Mouse (Mus musculus) left cerebral cortex, postnatal 10 days (tissue): ENCODE data around the gene Snu13. TPM values are rescaled to one million over a fixed set of nuclear protein-coding genes. Genes with fewer than 3 reads are reported as not detected.

Experiments
- DNase-seq, 2 experiments: peaks; one replicate each; pipeline ENCODE4 v3.0.0; 2021 to 2022; ENCODE audit warnings: low spot score in 2 of 2, mixed read lengths in 1 of 2; ENCODE audit errors: extremely low spot score in 1 of 2
- intact Hi-C: fragments of 180-260 bp; cut with DNase I; formaldehyde crosslinking; loops from one replicate; pipeline ENCODE4 v1.15.1; 2025
- total RNA-seq, 2 experiments: library from RNA; stranded (reverse); gene quantifications; 2 replicates each; pipeline ENCODE4 v1.2.3; 2021

Gene Snu13
- total RNA-seq: 100 to 1,000 TPM; 101 to 109 TPM

DNA sequence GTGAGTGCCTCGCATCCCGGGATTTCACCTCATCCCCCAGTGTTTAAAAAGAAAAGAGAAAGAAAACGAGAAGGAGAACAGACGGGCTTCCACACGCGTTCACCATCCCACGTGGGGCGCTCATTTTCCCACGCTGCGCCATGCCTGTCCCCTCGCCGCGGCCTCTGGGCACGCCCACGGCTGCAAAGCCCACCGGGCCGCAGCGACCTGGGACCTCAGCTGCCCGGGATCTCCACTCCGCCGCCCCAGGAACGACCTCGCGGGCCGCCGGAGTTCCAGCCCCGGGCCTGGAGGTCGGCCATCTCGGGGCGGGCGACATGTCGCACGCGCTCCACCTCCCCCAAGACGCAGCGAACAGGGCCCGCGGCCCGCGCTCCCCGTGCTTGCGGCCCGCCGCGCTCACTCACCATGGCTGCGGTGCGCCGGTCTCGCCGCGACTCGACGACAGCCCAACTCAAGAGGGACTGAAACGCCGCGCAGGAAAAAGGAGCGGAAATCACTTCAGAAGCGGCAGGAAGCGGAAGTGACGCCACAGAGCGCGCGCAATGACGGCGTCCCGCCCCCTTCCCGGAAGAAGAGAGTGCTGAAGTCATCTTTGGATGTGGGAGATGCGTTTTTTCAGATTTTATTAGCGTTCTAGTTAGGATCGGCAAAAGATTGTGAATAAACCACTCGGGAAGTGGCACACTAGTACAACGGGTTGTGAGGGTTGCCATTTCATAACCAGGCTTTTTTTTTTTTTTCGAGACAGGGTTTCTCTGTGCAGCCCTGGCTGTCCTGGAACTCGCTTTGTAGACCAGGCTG, at the start of gene Snu13:
Gene Snu13 (minus strand): TSS at position 519 of the 804 bp plus-strand sequence.
- peak; percentile 91 to 94 for DNase-seq
- intact Hi-C loops: no loop called here

DNA sequence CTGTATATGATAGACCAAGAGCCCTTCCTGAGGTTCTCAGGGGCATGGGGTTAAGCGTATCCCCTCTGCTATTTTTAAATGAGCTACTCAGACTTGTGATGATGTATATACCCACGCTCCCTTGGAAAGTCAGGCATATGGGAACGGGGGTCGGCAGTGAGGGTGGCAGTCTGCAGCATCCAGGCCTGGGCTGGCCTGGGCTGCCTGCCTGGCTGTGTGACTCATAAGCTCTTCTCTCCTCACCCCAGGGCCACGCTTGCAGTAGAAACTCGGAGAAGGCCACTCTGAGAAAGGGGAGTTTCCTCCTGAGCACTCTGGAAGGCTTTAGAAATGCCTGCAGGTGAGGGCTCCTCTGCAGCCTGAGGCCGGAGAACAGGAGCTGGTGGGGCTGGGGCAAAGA, 43.7 kb upstream of the Snu13 start:
- DNase-seq: no peak
- intact Hi-C loops: no loop called here

DNA sequence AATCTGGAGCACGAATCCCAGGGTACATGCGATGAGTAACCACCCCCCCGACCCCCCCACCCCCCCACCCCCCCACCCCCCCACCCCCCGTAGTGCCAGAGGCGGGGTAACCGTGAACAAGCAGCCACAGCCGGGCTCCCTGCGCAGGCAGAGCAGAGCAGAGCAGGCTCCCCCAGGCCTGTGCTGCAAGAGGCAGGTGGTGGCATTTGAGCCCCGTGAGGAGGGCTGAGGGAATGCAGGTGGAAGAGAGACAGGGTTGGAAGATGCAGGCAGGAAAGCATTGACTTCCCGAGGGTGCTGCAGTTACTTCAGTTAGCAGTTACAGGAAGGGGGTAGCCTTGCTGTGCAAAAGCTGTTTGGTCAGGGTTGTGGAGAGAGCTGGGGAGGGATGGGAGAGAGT, 39.9 kb upstream of the Snu13 start:
- intact Hi-C loops: no loop called here
- DNase-seq: no peak

DNA sequence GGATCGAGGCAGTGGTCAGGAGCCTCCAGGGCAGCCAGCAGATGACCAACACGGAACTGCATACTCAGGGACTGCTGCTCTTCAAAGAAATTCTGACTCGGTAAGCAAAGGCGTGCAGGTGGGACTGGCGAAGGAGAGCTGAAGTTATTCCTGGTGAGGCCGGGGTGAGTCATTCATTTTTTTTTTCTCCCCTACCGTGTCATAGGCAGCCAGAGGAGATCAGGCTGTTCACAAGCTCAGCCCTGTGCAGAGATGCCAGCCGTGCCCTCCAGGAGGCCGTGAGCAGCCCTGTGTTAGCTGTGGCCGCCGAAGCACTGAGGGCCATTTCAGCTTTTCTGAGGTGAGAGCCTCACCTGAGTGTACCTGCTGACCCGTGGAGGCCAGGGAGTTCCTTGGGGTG, 38.7 kb upstream of the Snu13 start:
- intact Hi-C loops: no loop called here
- DNase-seq: no peak

DNA sequence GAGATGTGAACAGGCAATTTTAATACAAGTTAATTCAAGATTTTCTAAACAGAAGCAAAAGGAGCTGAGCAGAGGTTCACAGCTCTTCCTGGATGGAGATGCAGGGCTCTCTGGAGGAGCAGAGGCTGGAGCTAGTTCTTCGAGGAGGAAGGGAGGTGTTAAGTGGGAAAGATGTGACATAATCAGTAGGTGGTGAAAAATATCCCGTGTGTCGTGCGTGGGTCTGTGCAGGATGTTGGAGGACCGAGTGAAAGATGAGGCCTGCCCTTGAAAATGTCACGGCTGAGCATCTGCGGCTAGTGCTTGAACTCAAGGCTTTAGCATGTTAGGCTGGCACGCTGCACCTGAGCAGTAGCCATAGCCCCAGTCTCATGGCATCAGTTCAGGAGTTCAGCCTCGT, 38.2 kb upstream of the Snu13 start:
- intact Hi-C loops: no loop called here
- DNase-seq: no peak

DNA sequence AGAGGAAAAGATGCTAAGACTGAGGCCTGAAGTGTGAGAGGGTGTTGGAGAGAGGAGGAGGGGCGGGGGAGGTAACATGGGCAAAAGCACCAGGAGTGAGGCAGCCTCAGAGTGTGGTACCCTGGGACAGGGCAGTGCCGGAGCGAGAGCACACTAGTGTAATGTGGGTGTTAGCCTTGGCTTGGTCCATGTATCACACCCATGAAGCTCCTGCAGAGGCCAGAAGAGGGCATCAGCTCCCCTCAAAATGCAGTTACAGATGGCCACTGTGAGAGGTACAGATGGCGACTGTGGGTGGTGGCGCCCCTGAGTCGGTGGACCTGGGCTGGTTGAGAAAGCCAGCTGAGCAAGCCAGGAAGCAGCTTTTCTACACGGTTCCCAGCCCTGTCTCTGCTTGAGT, 33.8 kb upstream of the Snu13 start:
- DNase-seq: peak in 1 of 2 experiments; percentile 47
- intact Hi-C loops: no loop called here

DNA sequence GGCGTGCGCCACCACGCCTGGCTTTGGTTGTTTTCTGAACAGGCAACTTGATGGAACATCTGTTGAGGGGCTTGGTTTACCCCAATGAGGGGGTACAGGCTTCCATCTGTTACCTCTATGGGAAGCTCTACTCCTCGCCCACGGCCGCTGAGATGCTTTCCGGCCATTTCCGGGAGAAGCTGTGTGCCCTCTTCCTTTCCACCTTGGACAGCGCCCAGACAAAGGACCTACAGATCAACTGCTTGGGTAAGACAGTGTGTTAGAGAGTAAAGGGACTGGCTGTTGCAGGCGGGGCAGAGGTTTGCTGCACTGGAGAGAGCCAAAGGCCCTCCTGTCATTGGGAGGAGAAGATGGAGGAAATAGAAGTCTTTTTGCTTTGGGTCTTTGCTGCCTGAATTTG, 32.5 kb upstream of the Snu13 start:
- intact Hi-C loops: no loop called here
- DNase-seq: no peak

DNA sequence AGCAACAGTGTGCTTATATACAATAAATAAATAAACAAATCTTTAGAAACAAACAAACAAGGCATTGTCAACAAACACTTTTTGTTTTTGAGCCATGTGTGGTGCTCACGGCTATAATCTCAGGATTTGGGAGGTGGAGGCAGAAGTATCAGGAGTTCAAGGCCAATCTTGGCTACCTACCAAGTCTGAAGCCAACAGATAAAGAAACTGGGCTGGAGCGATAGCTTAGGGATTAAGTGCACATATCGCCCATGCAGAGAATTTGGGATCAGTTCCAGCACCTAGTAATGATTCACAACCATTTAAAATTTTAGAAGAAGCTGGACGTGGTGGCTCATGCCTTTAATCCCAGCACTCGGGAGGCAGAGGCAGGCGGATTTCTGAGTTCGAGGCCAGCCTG, 26.1 kb upstream of the Snu13 start:
- intact Hi-C loops: no loop called here
- DNase-seq: no peak

DNA sequence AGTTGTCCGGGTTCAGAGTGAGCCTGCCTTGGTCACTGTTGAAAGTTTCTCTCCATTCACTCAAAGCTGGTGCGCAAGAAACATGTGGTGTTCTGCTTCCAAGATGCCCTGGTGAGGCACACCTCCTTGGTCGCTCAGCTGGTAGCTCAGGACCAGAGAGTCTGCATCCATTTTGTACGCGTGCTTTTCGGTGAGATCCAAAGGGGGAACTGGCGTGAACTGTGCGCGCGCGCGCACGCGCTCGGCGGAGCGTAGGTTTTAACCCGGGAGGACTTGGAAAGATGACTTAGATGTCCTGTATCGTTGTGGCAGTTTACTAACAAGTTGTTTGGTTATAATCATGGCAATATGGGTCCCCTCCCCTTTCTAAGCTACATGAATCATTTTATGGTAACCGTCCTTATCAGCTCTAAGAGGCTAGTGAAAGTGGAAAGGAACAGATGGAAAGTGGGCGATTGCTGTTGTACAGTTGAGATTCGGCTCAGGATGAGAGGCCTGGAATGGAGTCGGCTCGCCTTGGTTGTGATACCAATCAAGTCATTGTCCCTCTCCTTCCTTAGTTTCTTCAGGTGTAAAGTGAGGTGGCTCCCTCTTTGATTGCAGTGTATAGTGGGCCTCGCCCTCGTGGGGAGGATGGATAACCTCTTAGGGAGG, 24.5 kb upstream of the Snu13 start:
- intact Hi-C loops: no loop called here
- no peak for DNase-seq

DNA sequence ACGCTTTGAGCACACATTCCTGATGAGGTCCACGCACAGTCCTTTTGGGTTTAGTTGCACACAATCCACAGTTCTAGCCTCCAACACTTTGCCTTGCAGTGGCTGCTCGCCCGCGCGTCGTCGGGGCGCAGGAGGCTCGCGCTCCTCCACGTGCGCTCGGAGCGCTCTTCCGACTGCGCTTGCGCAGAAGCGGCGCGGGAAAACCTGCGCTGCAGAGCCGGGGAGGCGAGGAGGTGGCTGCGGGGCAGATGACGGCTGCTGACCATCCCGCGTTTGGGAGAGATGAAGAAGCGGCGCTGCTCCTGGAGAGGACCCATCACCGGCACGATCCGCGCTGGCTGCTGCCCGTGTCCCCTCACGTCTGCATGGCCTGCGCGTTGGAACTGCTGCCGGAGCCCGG, 22.5 kb upstream of the Snu13 start, which contains the start of gene Mei1:
Gene Mei1 (plus strand): TSS at position 99 of the 400 bp plus-strand sequence.
- intact Hi-C loops: loop anchor here (5.0 kb wide), 2 partner anchors 37 to 57 kb away; partner anchors contain the start of gene Ccdc134
- peak in 1 of 2 experiments; percentile 24 for DNase-seq

DNA sequence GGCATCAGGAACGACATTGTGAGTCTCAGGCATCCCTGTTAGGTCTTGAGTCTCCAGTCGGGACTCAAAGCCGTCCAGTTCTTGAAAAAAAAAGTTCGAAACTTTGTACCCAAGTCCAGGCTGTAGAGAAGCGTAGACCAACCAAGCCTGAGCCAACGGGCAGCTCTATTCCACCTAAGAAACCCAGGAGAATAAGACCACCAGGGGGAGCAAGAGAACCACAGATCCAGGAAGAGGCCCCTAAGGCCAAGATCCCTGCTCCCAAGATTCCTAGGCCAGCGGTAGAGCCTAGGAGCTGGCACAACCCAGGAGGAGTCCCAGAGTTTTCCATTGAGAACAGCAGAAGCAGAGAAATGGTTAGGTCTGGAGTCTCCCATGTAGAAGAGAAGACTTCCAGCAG, 18.1 kb upstream of the Snu13 start:
- intact Hi-C loops: loop anchor here (2.0 to 5.0 kb wide), 3 partner anchors 42 to 171 kb away; partner anchors contain the start of gene Ccdc134
- peak; percentile 71 to 74 for DNase-seq

DNA sequence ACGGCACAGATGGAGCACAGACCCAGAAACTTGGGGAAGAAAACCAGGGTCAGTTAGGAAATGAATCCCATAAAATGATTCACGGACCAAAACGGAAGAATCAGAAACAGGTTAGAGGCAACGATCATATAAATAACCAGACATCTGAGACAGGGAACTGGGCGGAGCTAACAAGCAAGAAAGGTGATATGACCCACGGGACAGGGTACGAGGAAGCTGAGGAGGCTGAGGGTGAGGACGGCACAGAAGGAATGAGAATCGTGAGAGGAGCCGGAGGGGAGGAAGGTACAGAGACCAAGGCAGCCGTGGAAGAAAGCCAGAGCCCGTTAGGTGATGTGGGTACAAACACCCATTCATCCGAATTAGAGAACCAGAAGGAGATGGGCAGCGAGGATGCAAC, 16.5 kb upstream of the Snu13 start:
- no peak for DNase-seq
- intact Hi-C loops: loop anchor here (2.0 kb wide), 1 partner anchor 173 kb away; no protein-coding TSS in a partner anchor

DNA sequence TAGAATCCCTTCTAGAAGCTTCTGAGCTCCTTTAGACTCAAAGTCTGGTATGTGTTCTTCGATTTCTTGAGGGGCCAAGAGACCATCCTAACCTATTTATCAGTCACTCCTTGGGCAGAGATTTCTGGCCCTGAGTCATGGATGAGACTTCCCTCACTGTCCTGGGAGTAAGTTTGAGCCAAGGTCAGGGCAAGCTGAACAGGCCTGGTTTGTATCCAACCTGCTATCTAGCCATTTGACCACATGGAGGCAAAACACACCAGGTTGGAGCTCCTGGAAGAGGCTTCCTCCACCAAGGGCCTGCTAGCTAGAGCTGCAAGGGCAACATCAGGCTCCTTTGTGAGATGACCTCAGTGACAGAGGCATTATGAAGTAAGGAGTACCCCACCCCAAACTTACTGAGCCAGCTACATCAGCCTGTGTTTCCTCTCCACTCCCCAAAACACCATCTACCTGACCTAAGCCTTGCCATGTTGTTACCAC, 11.4 kb upstream of the Snu13 start, which contains the start of gene 4930407I10Rik:
Gene 4930407I10Rik (plus strand): TSS at position 433 of the 483 bp plus-strand sequence.
- intact Hi-C loops: no loop called here
- no peak for DNase-seq

DNA sequence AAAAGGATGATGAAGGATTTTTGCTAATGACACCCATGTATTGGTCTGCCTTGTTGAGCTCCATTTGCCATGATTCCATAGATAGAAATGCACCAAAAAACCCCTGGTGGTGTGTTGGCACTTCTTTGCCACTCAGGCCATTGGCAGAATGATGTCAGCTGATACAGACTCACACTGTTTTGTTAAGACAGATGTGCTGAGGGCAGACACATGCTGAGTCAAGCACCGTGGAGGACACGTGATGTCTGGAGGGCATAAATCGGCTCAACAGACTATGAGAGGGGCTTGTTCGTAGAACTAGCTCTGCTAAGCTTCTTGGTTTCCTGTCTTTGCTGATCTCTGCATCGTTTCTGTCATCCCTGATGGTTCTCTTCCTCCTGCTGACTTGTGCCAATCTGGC, 5.1 kb upstream of the Snu13 start:
- DNase-seq: no peak
- intact Hi-C loops: no loop called here

DNA sequence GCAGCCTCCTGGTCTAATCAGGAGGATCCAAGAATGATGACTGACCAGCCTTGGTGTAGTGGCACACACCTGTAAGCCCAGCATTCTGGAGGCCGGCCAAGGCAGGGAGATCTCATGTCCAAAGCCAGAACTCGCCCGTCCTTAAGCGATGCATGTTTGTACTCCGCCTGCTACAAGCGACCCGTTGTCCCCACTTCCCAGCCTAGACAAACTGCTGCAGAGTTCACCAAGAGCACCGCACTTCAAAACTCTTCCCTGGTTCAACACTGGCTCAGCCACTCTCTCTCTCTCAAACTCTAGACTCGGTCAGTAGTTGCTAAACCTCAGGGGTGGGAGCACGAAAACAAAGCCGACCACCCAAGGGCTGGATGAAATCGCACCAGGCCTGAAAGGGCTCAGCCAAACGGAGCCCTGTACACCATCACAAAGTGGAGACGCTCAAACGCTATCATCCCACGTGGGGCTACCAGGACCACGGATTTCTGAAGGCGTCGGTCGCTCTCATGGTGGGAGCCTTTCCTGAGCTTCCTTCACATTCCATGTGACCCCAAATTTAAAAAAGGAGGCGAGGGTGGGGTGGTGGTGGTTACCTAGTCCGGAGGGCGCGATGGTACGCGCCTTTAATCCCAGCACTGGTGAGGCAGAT, 1.0 kb downstream of the Snu13 start:
- intact Hi-C loops: no loop called here
- DNase-seq: peak in 1 of 2 experiments; percentile 58

DNA sequence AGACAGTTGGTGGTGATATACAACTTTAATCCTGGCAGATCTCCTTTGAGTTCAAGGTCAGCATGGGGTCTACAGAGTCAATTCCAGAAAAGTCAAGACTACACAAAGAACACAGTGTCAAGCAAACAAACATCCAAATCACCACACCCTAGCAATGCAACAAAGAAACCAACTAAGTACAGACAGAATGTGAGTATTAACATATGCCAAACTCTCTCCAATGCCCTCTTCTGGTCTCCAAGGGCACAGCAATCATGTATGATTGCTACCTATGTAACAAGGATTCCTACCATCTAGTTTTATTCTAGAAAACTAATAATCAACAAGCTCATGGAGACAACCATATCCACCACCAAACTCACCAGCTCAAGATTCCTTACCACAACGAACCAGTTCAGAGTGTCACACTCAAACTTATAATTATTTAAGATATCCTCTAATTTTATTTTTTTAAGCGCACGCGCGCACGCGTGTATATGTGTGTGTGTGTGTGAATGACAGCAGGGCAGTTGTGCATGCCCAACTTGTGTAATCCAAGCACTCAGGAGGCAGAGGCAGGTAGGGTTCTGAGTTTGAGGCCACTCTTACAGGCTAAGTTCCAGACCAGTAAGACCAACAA, 3.1 kb downstream of the Snu13 start:
- DNase-seq: no peak
- intact Hi-C loops: no loop called here

DNA sequence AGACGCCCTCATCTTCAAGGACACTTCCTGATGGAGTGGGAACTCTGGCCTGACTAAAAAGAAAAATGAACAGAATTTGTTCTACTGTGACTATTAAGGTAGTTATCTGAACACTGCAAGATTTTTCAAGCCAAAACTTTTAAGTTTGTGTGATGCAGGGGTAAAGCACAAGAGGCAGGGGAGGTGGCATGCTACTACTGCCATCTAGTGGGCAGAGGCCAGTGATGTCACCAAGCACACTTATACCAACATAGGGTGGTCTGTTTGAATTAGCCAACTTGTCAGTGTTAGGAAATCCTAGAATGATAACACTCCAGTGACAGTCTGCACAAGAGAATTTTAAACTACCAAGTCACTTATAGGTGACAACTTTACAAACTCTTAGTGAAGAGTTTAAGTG, 6.7 kb downstream of the Snu13 start:
- intact Hi-C loops: no loop called here

DNA sequence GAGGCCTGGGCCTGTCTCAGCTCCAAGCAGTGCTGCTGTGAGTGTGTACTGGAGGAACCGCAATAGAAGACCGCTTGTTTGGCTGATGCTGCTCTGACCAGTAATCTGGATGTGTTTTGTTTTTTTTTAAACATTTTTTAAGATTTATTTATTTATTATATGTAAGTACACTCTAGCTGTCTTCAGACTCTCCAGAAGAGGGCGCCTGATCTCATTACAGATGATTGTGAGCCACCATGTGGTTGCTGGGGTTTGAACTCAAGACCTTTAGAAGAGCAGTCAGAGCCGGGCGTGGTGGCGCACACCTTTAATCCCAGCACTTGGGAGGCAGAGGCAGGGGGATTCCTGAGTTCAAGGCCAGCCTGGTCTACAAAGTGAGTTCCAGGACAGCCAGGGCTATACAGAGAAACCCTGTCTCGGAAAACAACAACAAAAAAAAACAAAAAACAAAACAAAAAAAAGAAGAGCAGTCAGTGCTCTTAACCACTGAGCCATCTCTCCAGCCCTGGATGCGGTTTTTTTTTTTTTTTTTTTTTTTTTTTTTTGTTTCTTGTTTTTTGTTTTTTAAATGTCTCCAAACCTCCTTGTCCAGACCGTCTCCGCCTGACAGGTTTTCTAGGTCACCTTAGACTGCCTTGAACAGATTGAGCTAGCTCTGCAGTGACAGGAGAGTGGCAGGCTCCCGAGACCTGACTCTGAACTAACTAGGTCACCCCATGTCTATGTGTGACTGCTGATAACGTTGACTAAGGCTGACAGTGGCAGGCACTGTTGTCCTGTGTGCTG, 11.3 kb downstream of the Snu13 start:
- DNase-seq: no peak
- intact Hi-C loops: no loop called here

More for the DNA sequence above, 6.7 kb downstream of the Snu13 start:
- peak in 1 of 2 experiments; percentile 49 for DNase-seq
